Mouse (Mus musculus): ENCODE data around the gene Mrpl20.
"Not testable (repeated sequence)": the region's sequence is repeated elsewhere in the genome, so short reads cannot be mapped to it uniquely, and the experiment has no call there.

DNA sequence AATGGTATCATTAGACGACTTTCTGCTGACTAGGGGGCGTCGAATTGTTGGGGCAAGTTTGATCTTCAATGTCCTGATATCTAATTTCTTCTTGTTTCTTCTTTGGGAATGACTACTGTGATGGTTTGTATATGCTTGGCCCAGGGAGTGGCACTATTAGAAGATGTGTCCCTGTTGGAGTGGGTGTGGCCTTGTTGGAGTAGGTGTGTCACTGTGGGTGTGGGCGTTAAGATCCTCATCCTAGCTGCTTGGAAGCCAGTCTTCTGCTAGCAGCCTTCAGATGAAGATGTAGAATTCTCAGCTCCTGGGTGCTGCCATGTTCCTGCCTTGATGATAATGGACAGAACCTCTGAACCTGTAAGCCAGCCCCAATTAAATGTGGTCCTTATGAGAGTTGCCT is 13.8 kb upstream of the Mrpl20 start:
- not testable (repeated sequence) for TF ChIP-seq CTCF, EP300 (IDR thresholded peaks at IDR 0.05; ENCODE audit: low read depth)

Measured in liver, postnatal 0 days (tissue).